Mouse (Mus musculus): Measurements from ENCODE around the gene Cic.

GRCm38 (mm10) chr7:25232101-25232648 is 35.3 kb upstream of the Cic start:
- TF ChIP-seq CTCF (IDR thresholded peaks at IDR 0.05; ENCODE audit: low read depth, low read length) (no peak), POLR2A (IDR thresholded peaks at IDR 0.05; ENCODE audit: borderline replicate concordance, low read depth, low read length) (no peak)

All from bone marrow macrophage, adult 2 months (primary cell).